Mouse (Mus musculus) embryo, embryonic 10.5 days (tissue): ENCODE results near the gene 9130409I23Rik.
A peak's percentile ranks its signal among the peaks of the same experiment; 100 is the strongest.
"Not testable (repeated sequence)": the region's sequence is repeated elsewhere in the genome, so short reads cannot be mapped to it uniquely, and the experiment has no call there.

Experiments used
- DNase-seq: peaks from one replicate; pipeline ENCODE4 v3.0.0-alpha.2; 2015; ENCODE audit warnings: low spot score

The 9130409I23Rik gene

DNA sequence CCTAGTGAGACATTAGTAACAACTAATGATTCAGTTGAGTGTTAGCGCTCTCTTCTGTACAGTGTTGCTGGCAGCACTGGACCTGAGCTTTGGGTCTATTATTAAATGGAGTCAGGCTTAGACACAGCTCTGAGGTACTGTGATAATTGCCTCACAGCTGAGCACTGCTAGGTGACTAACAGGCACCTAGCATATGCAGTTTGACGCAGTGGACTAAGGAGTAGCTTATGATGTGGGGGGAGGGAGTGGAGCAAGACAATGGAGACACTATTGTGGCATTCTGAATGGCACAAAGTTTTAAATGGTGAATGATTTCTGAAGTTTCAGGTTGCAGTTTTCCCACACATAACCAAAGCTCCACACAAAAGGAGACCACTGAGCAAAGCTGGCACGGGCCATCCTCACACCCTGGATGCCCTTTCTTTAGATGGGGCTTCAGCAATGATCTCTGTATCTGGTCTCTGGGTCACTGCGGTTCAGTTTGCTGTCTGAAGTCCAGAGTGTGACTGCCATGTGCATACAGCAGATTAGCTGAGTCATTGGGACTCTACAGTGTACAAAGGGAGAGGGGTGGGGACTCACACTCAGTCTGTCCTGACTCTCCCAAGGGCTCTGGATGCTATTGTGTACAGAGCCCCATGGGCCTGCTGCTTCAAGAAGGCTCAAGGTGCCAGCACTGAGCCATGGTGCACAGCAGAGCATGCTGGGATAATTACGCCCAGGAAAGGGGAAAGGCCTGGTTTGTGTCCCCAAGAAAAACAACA, 15.8 kb upstream of the 9130409I23Rik start:
- DNase-seq = not testable (repeated sequence)

- DNase-seq = no peak
Observed at GRCm38 (mm10) chr1:181037623-181038022, 13.4 kb upstream of the 9130409I23Rik start.

GRCm38 (mm10) chr1:181039652-181040051, 11.4 kb upstream of the 9130409I23Rik start:
- peak; percentile 70 for DNase-seq

- DNase-seq = no peak
Observed at GRCm38 (mm10) chr1:181047520-181047919, 3.5 kb upstream of the 9130409I23Rik start.

DNA sequence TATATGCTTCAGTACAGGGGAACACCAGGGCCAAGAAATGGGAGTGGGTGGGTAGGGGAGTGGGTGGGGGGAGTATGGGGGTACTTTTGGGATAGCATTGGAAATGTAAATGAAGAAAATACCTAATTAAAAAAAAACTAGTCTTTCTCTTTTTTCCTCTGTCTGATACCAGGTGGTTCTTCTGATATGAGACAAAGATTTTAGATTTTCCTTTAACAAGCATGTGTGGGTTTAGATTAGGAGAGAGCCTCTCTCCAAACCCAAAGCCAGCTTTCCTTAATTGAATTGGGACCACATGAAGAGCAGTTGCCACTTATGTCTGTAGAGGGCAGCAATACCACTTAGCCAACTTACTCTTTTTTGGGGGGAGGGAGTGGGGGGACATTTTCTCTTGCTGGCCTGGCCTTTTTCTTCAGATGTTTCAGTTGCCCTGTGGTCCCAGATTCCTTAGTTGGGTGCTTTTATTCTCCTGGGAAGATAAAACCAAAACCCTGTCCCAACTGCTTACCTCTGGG, 1.7 kb upstream of the 9130409I23Rik start:
- DNase-seq = peak; percentile 15

GRCm38 (mm10) chr1:181052898-181053297, 1.9 kb downstream of the 9130409I23Rik start:
- DNase-seq = no peak

DNA sequence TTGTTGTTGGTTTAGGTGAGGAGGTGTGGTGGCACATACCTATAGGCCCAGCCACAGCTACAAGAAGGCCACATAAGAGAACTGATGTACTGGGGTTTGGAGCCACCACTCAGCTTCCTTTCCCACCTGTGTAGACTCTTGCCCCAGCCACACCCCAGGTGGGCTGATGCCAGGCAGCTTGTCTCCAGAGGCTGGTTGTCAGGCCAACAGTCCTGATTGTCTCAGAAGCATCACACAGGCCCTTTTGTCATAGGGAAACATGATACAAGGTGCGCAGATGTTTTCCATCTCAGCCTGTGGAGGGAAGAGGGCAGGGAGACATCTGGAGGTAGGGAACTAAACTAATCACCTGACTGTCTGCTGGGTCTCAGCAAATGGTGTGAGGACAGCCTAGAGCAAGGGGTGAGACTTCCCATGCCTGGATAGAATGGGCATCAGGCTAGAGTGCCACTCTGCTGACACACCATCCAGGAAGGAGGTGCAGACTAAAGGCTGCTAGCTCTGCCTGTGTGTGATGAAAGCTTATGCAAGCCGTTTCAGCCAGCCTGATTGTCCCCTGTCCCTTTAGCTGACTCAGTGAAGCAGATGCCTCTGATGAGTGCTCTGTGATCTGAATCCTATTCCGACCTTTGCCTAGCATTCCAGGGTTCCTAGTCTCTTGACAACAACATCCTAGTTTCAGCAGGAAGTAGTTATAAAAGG, 10.9 kb downstream of the 9130409I23Rik start:
- peak; percentile 19 for DNase-seq

DNA sequence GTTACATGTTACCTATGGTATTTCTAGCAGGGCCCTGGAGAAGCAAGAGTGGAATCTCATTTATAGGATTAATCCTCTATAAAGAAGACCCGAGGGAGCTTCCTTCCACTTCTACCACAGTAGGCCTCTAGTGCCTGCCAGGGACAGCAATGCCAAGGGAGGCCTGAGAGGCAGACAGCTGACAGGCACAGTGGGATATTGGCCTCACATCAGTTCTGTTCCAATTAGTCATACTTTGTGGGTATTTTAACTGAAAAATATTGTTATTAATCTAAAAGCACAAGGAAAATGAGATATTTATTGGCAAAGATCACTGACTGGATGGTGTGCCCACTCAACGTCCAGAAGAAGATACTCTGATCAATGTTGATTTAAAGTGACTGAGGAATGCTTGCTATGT, 13.0 kb downstream of the 9130409I23Rik start:
- DNase-seq = no peak

DNA sequence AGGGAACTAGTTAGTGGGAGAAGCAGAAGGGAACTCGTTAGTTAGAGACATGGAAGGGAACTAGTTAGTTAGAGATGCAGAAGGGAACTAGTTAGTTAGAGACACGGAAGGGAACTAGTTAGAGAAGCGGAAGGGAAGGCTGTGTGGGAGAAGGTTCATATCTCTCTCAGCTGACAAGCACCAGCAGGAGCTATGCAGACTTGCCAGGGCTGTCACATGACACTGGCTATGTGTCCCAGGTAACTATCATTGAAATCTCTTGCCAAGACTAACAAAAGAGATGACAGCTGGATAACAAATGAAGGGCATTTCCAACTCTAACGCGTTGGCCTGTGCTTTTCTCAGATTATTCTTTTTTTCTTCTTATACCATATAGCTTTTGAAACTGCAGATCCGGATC, 13.6 kb downstream of the 9130409I23Rik start:
- no peak for DNase-seq

DNA sequence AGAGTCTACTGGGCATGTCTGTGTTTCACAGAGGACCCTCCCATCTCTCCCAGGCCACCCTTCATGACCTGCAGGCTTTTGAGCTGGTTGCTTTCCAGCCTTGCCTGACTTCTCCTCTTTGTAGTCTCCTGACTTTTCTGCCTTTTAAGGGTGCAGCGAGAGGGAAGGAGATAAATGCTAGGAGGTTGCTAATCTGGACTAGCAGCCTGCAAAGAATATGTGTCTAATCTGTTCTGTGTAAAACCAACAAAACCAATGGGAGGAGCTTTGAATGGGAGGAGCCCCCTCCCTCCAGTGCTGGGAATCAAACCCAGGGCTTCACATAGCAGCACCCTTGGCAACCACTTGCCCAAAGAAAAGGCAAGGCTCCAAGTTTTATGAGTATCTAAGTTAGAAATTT, 17.3 kb downstream of the 9130409I23Rik start:
- DNase-seq = no peak

GRCm38 (mm10) chr1:181069671-181070070, 18.6 kb downstream of the 9130409I23Rik start:
- DNase-seq = no peak

GRCm38 (mm10) chr1:181073075-181073474, 22.0 kb downstream of the 9130409I23Rik start:
- no peak for DNase-seq

GRCm38 (mm10) chr1:181084021-181084420, 33.0 kb downstream of the 9130409I23Rik start:
- peak; percentile 54 for DNase-seq

- no peak for DNase-seq
Observed at GRCm38 (mm10) chr1:181090048-181090447, 39.0 kb downstream of the 9130409I23Rik start.
